Mouse (Mus musculus): ENCODE results near the gene Tigar.

Gene Tigar

DNA sequence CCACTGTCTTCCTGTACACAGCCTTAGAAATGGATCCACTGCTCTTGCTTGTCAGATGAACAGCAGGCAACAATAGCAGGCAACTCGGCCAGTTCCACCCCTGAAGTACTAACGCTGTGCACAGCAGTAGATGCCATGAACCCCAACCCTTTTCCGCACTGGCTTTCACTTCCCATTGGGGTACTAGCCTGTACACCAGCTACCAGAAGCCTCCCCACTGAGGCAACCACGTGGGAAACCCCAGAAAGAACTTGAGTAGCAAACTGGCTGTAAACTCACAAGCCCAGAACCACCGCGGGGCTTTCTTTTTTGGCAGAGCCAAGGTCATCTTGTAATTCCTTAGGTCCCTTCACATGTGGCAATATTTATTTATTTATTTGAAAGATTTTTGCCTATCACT is 27.5 kb downstream of the Tigar start:
- DNase-seq (ENCODE audit: low read depth, low spot score): no peak

DNA sequence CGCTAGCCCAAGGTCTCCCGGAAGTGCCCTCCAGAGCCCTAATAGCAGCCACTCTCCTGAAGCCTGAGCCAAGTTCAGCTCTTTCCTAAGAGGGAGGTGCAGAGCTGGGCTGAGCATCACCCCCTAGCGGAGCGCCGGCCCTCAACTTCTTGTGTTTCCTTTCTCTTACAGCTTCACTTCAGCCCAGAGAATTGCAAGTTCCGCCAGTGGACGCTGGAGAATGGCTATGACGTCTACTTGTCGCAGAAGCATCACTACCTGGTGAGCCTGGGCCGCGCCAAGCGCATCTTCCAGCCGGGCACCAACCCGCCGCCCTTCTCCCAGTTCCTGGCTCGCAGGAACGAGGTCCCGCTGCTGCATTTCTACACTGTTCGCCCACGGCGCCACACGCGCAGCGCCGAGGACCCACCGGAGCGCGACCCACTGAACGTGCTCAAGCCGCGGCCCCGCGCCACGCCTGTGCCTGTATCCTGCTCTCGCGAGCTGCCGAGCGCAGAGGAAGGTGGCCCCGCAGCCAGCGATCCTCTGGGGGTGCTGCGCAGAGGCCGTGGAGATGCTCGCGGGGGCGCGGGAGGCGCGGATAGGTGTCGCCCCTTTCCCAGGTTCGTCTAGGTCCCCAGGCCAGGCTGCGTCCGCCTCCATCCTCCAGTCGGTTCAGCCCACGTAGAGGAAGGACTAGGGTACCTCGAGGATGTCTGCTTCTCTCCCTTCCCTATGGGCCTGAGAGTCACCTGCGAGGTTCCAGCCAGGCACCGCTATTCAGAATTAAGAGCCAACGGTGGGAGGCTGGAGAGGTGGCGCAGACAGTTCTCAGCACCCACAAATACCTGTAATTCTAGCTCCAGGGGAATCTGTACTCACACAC is 29.3 kb downstream of the Tigar start:
- DNase-seq (ENCODE audit: low read depth, low spot score): peak; percentile 86

DNA sequence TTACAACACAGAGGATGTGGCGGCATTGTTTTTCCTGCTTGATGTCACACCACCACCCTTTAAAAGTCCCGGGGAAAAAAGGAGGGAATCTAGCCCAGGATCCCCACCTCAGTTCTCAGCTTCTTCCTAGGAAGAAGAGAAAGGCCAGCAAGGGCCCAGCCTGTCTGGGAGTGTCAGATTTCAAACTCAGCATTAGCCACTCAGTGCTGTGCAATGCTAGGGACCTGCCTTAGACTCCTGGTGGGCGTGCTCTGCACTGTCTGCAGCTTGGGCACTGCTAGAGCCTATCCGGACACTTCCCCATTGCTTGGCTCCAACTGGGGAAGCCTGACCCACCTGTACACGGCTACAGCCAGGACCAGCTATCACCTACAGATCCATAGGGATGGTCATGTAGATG is 36.5 kb downstream of the Tigar start, which contains the start of gene Fgf23:
Fgf23 (plus strand) TSS at position 86 of the 400 bp plus-strand sequence.
- DNase-seq (ENCODE audit: low read depth, low spot score): peak; percentile 65

DNA sequence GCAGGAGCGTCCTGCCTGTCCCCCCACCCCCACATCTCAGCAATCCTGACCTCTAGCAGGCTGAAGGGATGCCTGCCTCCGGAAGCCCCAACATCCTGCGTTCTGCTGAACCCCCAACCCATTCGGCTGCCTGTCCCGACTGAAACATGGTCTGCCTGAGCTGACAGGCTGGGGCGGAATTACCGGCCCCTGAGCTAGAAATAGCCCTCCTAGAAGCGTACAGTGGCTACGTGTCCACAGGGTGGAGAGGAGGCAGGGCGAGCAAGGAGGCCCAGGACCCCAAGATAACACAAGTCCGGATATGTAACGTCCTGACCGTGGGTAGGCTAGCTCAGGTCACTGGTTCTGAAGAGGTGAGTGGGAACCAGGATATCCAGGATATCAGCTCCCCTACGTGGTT is 44.5 kb downstream of the Tigar start:
- DNase-seq (ENCODE audit: low read depth, low spot score): no peak

DNA sequence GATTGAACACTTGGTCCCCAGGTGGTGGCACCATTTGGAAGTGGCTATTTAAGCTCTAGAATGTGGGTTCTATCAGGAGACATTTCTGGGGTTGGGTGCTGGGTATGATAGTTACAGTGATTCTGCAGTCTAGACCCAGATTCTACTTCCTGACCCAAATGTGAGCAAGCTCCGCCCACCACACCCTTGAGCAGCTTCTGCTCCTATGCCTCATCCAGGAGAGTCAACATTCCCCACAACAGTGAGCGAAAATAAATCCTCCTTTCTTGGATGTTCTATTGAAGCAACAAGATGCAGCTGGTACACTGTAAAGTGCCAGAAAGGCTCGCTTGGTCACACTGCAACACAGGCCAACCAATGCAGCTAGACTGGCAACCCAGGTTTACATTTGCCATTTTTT is 45.4 kb downstream of the Tigar start:
- no peak for DNase-seq (ENCODE audit: low read depth, low spot score)

DNA sequence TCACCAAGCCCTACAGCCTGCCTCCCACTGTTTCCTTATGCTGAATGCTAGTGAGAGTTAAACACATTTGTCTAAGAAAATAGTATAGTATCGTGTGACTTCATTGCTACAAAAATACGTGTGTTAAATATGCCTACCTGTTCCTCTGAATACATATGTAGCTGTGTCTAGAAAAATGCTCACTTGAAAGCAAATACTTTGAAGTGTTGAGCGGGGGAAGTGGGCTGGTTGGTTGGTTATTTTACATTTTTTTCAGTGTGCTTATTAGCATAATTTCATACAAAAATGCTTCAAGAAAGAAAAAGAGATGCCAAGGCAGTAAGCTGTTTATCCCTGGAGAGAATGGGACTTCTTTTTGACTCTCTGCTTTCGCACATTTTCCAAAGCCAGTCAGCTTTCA is 49.4 kb downstream of the Tigar start:
- DNase-seq (ENCODE audit: low read depth, low spot score): no peak

DNA sequence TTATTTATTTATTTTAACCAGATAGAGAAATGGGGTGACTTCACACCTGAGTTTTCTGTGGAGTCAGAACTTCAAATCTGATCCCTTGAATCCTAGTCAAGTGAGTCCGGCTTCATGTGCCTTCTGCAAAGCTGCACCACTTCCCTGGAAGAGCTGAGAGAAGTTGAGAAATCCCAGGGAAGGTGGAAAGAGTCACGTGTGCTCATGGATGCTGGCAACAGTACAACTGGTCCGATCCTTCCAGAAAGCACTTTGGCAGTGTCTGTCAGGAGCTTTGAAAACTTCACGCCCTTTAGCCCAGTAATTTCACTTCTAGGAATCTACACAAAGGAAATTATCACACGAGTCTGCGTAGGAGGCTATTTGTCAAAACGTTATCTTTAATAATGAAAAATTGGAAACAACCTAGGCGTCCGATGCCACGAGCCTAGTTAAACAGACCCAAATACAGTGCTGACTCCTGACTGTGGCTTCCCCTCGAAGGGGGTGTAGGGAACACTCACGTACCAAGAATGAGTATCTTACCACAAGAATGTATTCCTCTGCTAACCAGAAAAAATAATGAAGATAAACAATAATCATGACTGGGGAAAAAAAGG is 52.3 kb downstream of the Tigar start:
- no peak for DNase-seq (ENCODE audit: low read depth, low spot score)

DNA sequence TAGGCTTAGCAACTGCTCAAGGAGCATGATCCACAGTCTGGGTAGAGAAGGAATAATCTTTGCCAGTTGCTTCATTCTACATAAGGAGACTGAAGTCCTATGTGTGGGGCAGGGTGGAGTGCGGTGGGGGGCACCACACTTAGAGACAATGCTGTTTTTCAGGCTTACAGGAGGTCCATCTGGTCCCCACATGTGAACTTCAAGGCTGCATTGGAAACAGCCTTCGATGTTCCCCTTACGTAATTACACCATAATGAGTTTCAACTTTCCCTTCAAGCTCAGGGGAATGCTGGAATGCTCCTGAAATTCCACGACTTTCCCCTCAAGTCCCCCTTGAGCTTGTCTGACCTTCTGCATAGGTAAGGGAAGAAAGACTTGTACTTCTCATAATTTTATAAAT is 58.5 kb downstream of the Tigar start:
- DNase-seq (ENCODE audit: low read depth, low spot score): no peak

DNA sequence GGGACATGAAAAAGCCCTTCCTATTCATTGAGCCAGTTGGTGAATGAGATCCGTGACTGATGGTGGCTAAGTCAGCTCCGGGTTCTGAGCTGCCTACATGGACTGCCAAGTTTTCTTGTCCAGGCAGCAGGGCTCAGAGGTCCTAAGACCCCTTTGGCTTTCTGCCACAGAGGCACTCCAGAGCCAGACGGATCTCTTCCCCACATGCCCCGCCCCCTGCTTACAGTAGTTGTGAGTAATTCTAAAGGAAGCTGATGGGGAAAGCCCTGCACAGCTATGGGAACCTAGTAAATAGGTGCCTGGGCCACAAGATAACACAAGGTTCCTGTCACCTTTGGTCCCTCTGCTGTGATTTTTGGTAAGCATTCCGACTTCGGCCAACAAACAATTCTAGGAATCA is 64.4 kb downstream of the Tigar start:
- DNase-seq (ENCODE audit: low read depth, low spot score): no peak

Data from ZHBTc4 (cell line).